Mouse (Mus musculus): ENCODE results near the gene Capn2.

DNA sequence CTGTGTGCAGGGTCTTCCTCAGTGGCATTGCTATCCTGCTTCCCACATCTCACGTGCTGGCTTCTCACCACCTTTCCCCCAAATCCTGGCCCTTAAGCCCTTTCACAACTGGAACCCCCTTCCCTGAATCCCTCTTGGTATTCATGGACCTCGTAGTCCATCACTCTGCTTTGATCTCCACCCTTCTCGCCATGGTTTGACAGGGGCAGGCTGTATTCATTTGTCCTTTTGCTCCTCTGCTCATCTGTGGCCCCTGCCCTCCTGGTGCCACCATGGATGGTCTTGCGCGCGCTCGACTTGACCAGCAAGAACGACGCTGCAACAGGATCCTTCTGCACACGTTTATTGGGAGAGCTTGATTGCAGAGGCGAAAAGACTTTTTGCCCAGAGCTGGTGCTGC lies 42.1 kb upstream of the Capn2 start:
- TF ChIP-seq CTCF (IDR thresholded peaks at IDR 0.05; ENCODE audit: low read depth) (no peak), EP300 (IDR thresholded peaks at IDR 0.05; ENCODE audit: low read depth) (no peak)

All from liver, postnatal 0 days (tissue).